Mouse (Mus musculus): Measurements from ENCODE around the gene Stxbp1. TPM values are rescaled to one million over a fixed set of nuclear protein-coding genes. Genes with fewer than 3 reads are reported as not detected.
"Not testable (repeated sequence)": the region's sequence is repeated elsewhere in the genome, so short reads cannot be mapped to it uniquely, and the experiment has no call there.

Stxbp1 gene
- polyA plus RNA-seq, 1 experiment from 2014 or later = 357 TPM

DNA sequence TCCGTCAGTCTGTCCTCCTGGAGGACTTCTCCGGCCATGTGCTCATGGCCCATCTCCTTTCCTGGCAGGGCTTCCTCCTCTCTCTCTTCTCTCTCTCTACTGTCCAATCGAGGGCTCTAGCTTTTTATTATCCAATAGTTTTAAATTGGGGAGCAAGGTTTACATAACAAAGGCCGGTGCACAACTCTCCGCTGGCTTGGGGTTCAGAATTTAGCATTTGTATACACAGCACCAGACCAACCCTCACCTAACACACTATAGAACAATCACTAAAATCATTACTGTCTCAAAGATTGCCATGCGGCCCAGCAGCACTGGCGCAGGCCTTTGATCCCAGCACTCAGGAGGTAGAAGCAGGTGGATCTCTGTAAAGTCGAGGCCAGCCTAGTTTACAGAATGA, 13.8 kb upstream of the Stxbp1 start:
- H3K4me1 ChIP-seq (ENCODE audit: control insufficient read depth, insufficient read depth, low read depth, low read length) = no peaks in the 10 kb centered on the region; the same call in 1 of the 2 replicates
- H3K36me3 ChIP-seq (ENCODE audit: control insufficient read depth, insufficient read depth, low read length) = no peaks in the 10 kb centered on the region
- no peaks in the 10 kb centered on the region for H3K27me3 ChIP-seq (replicated peaks; ENCODE audit: control insufficient read depth, insufficient read depth, low read length)
- no peak overlapping the region for H3K27ac ChIP-seq (ENCODE audit: low read depth, low read length)
- 82% methylated on average over 8 of the region's 8 CpGs for WGBS
- no peak for ATAC-seq
- no peak overlapping the region for H3K4me3 ChIP-seq (ENCODE audit: low read length)
- no peak overlapping the region for H3K4me2 ChIP-seq (ENCODE audit: low read length)
- no peak overlapping the region for H3K9ac ChIP-seq (ENCODE audit: low read depth, low read length)
- H3K9me3 ChIP-seq (ENCODE audit: control insufficient read depth, low read length) = no peaks in the 10 kb centered on the region

GRCm38 (mm10) chr2:32859622-32860012, 12.6 kb upstream of the Stxbp1 start:
- ATAC-seq = no peak
- H3K4me3 ChIP-seq (ENCODE audit: low read length) = no peak overlapping the region
- H3K27me3 ChIP-seq (replicated peaks; ENCODE audit: control insufficient read depth, insufficient read depth, low read length) = no peaks in the 10 kb centered on the region
- 76% methylated on average over 5 of the region's 5 CpGs for WGBS
- no peak overlapping the region for H3K27ac ChIP-seq (ENCODE audit: low read depth, low read length)
- no peak overlapping the region for H3K9ac ChIP-seq (ENCODE audit: low read depth, low read length)
- H3K36me3 ChIP-seq (ENCODE audit: control insufficient read depth, insufficient read depth, low read length) = no peaks in the 10 kb centered on the region
- H3K9me3 ChIP-seq (ENCODE audit: control insufficient read depth, low read length) = no peaks in the 10 kb centered on the region
- H3K4me2 ChIP-seq (ENCODE audit: low read length) = no peak overlapping the region
- no peaks in the 10 kb centered on the region; the same call in 1 of the 2 replicates for H3K4me1 ChIP-seq (ENCODE audit: control insufficient read depth, insufficient read depth, low read depth, low read length)

DNA sequence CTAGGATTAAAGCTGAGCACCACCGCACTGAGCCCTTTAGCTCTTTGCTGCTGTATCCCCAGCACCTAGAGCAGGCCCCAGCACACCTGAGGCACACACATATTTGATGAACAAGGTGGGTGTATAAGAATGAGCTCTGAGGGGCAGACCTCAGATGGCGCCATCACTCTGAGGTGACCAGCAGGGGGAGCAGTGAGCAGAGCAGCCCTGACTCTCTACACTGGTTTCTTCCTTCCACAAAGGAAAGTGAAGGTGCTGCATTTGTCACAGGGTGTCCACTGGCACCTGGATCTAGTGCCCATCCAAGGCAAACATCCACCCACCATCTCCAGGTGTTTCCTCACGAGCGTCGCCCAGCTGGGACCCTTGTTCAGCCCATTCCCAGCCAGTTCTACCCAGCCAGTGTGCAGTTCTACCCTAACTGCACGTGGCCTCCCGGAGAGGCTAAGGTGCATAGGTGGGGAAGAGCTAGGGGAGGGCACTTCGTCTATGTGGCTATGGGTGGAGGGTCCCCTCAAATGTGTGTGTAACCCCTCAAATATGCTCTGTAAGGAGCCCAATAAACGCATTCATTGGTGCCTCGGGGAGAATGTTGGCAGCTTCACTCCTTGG, 12.1 kb upstream of the Stxbp1 start:
- no peak overlapping the region for H3K27ac ChIP-seq (ENCODE audit: low read depth, low read length)
- 42% methylated on average over 10 of the region's 10 CpGs for WGBS
- no peaks in the 10 kb centered on the region; the same call in 1 of the 2 replicates for H3K4me1 ChIP-seq (ENCODE audit: control insufficient read depth, insufficient read depth, low read depth, low read length)
- no peaks in the 10 kb centered on the region for H3K36me3 ChIP-seq (ENCODE audit: control insufficient read depth, insufficient read depth, low read length)
- ATAC-seq = peak; percentile 26
- H3K4me3 ChIP-seq (ENCODE audit: low read length) = no peak overlapping the region
- H3K9me3 ChIP-seq (ENCODE audit: control insufficient read depth, low read length) = no peaks in the 10 kb centered on the region
- H3K27me3 ChIP-seq (replicated peaks; ENCODE audit: control insufficient read depth, insufficient read depth, low read length) = no peaks in the 10 kb centered on the region
- no peak overlapping the region for H3K4me2 ChIP-seq (ENCODE audit: low read length)
- no peak overlapping the region for H3K9ac ChIP-seq (ENCODE audit: low read depth, low read length)

DNA sequence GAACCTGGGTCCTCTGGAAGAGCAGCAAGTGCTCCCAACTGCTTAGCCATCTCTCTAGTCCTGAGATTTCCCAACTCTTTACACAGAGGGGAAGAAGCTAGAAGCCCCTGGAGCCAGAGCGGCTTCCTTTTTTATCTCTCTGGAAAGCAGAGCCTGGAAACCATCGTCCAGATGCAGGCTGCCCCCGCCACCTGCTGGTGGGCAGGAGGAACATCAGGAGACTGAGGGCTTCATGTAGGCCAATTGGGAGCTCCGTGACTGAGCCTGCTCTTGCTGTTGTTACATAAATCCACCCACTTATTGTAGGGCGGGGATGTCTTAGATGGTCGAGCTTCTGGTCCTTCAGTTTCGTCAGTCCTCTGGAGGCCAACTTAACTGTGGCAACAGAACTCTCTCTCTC, 10.5 kb upstream of the Stxbp1 start:
- H3K36me3 ChIP-seq (ENCODE audit: control insufficient read depth, insufficient read depth, low read length) = no peaks in the 10 kb centered on the region
- no peak overlapping the region for H3K4me2 ChIP-seq (ENCODE audit: low read length)
- H3K4me1 ChIP-seq (ENCODE audit: control insufficient read depth, insufficient read depth, low read depth, low read length) = no peaks in the 10 kb centered on the region; the same call in 1 of the 2 replicates
- 0% methylated on average over 7 of the region's 7 CpGs for WGBS
- H3K27ac ChIP-seq (ENCODE audit: low read depth, low read length) = no peak overlapping the region
- no peak overlapping the region for H3K4me3 ChIP-seq (ENCODE audit: low read length)
- H3K9ac ChIP-seq (ENCODE audit: low read depth, low read length) = no peak overlapping the region
- ATAC-seq = peak; percentile 76
- no peaks in the 10 kb centered on the region for H3K27me3 ChIP-seq (replicated peaks; ENCODE audit: control insufficient read depth, insufficient read depth, low read length)
- H3K9me3 ChIP-seq (ENCODE audit: control insufficient read depth, low read length) = no peaks in the 10 kb centered on the region

- Histone ChIP-seq H3K4me3 (ENCODE audit: low read length) (no peak overlapping the region), H3K36me3 (ENCODE audit: control insufficient read depth, insufficient read depth, low read length) (no peaks in the 10 kb centered on the region), H3K27ac (ENCODE audit: low read depth, low read length) (no peak overlapping the region), H3K27me3 (replicated peaks; ENCODE audit: control insufficient read depth, insufficient read depth, low read length) (no peaks in the 10 kb centered on the region), H3K4me1 (ENCODE audit: control insufficient read depth, insufficient read depth, low read depth, low read length) (no peaks in the 10 kb centered on the region; the same call in none of the 2 replicates), H3K4me2 (ENCODE audit: low read length) (no peak overlapping the region), H3K9ac (ENCODE audit: low read depth, low read length) (no peak overlapping the region), H3K9me3 (ENCODE audit: control insufficient read depth, low read length) (no peaks in the 10 kb centered on the region)
- ATAC-seq = no peak
- 35% methylated on average over 5 of the region's 5 CpGs for WGBS
Observed at GRCm38 (mm10) chr2:32855790-32856465, 8.9 kb upstream of the Stxbp1 start.

DNA sequence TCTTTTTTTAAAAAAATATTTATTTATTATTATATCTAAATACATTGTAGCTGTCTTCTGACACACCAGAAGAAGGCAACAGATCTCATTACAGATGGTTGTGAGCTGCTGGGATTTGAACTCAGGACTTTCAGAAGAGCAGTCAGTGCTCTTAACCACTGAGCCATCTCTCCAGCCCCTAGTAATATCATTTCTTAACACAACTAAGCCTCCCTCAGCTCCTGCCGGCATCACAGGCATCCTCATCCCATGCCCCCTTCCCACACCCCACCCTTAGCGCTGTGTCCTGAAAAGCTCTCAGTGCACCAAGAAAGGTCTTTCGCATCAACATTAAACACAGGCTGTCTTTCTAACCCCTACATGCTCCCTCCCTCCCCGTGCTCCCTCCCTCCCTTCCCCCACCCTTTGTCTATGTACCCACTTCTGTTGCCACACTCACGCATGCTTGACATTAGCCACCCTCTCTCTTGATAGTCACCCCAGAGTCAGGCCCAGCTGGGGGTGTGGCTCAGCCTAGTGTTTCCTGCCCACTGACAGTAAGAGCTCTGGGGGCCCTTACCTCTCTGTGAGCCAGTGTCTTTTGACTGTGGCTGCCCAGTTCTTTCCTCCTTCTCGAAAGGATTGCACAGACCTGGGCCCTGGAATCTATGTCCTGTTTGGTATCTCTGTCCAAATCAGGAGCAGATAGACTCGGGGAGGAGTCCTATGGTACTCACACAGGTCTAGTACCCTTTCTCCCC, 8.2 kb upstream of the Stxbp1 start:
- H3K9ac ChIP-seq (ENCODE audit: low read depth, low read length) = no peak overlapping the region
- H3K27ac ChIP-seq (ENCODE audit: low read depth, low read length) = no peak overlapping the region
- H3K9me3 ChIP-seq (ENCODE audit: control insufficient read depth, low read length) = no peaks in the 10 kb centered on the region
- no peaks in the 10 kb centered on the region for H3K27me3 ChIP-seq (replicated peaks; ENCODE audit: control insufficient read depth, insufficient read depth, low read length)
- no peak for ATAC-seq
- H3K36me3 ChIP-seq (ENCODE audit: control insufficient read depth, insufficient read depth, low read length) = no peaks in the 10 kb centered on the region
- no peaks in the 10 kb centered on the region; the same call in none of the 2 replicates for H3K4me1 ChIP-seq (ENCODE audit: control insufficient read depth, insufficient read depth, low read depth, low read length)
- H3K4me3 ChIP-seq (ENCODE audit: low read length) = no peak overlapping the region
- no peak overlapping the region for H3K4me2 ChIP-seq (ENCODE audit: low read length)
- 68% methylated on average over 7 of the region's 7 CpGs for WGBS

- H3K4me3 ChIP-seq (ENCODE audit: low read length) = no peak overlapping the region
Observed at GRCm38 (mm10) chr2:32854206-32854605, 7.2 kb upstream of the Stxbp1 start.

GRCm38 (mm10) chr2:32853716-32854115, 6.7 kb upstream of the Stxbp1 start:
- ATAC-seq; H3K27me3 ChIP-seq (replicated peaks; ENCODE audit: control insufficient read depth, insufficient read depth, low read length); H3K4me1 ChIP-seq (ENCODE audit: control insufficient read depth, insufficient read depth, low read depth, low read length); H3K4me2 ChIP-seq (ENCODE audit: low read length); H3K9ac ChIP-seq (ENCODE audit: low read depth, low read length); H3K27ac ChIP-seq (ENCODE audit: low read depth, low read length); H3K4me3 ChIP-seq (ENCODE audit: low read length); H3K9me3 ChIP-seq (ENCODE audit: control insufficient read depth, low read length); H3K36me3 ChIP-seq (ENCODE audit: control insufficient read depth, insufficient read depth, low read length): not testable (repeated sequence)
- 64% methylated on average over 4 of the region's 4 CpGs for whole genome bisulfite sequencing

More at GRCm38 (mm10) chr2:32854206-32854605, 7.2 kb upstream of the Stxbp1 start:
- Histone ChIP-seq H3K9ac (ENCODE audit: low read depth, low read length) (no peak overlapping the region), H3K4me2 (ENCODE audit: low read length) (no peak overlapping the region), H3K4me1 (ENCODE audit: control insufficient read depth, insufficient read depth, low read depth, low read length) (no peaks in the 10 kb centered on the region; the same call in none of the 2 replicates), H3K27me3 (replicated peaks; ENCODE audit: control insufficient read depth, insufficient read depth, low read length) (no peaks in the 10 kb centered on the region), H3K27ac (ENCODE audit: low read depth, low read length) (no peak overlapping the region), H3K36me3 (ENCODE audit: control insufficient read depth, insufficient read depth, low read length) (no peaks in the 10 kb centered on the region), H3K9me3 (ENCODE audit: control insufficient read depth, low read length) (no peaks in the 10 kb centered on the region)
- WGBS = 8% methylated on average over 8 of the region's 8 CpGs
- ATAC-seq = peak; percentile 67

GRCm38 (mm10) chr2:32852156-32852555, 5.1 kb upstream of the Stxbp1 start:
- WGBS = 4% methylated on average over 20 of the region's 20 CpGs
- Histone ChIP-seq H3K27ac (ENCODE audit: low read depth, low read length) (no peak overlapping the region), H3K36me3 (ENCODE audit: control insufficient read depth, insufficient read depth, low read length) (no peaks in the 10 kb centered on the region), H3K9me3 (ENCODE audit: control insufficient read depth, low read length) (no peaks in the 10 kb centered on the region), H3K9ac (ENCODE audit: low read depth, low read length) (peak overlapping the region; percentile 11; the same call in 1 of the 2 replicates), H3K4me2 (ENCODE audit: low read length) (peak overlapping the region; percentile 44), H3K4me1 (ENCODE audit: control insufficient read depth, insufficient read depth, low read depth, low read length) (no peaks in the 10 kb centered on the region; the same call in 1 of the 2 replicates), H3K4me3 (ENCODE audit: low read length) (peak overlapping the region; percentile 0; the same call in 1 of the 2 replicates), H3K27me3 (replicated peaks; ENCODE audit: control insufficient read depth, insufficient read depth, low read length) (no peaks in the 10 kb centered on the region)
- peak; percentile 47 for ATAC-seq

All from hindbrain, embryonic 16.5 days (tissue).